Mouse (Mus musculus): ENCODE results near the gene Cmya5.
"Not testable (repeated sequence)": the region's sequence is repeated elsewhere in the genome, so short reads cannot be mapped to it uniquely, and the experiment has no call there.

Cmya5 gene

GRCm38 (mm10) chr13:93144336-93145167 lies at the start of gene Cmya5:
Gene Cmya5, minus strand, starts transcription at chr13:93144724.
- peak; percentile 79 for DNase-seq (ENCODE audit: low spot score)

- no peak for DNase-seq (ENCODE audit: low spot score)
These were observed 48.1 kb upstream of the Cmya5 start for GRCm38 (mm10) chr13:93192646-93193026.

GRCm38 (mm10) chr13:93191831-93192645 lies 47.5 kb upstream of the Cmya5 start, which contains the start of gene Tent2:
Gene Tent2, minus strand, starts transcription at chr13:93192385.
- DNase-seq (ENCODE audit: low spot score), result peak; percentile 94

GRCm38 (mm10) chr13:93189416-93189815 lies 44.9 kb upstream of the Cmya5 start:
- no peak for DNase-seq (ENCODE audit: low spot score)

- no peak for DNase-seq (ENCODE audit: low spot score)
These were observed 44.2 kb upstream of the Cmya5 start for GRCm38 (mm10) chr13:93188738-93189137.

GRCm38 (mm10) chr13:93187792-93188191 lies 43.3 kb upstream of the Cmya5 start:
- not testable (repeated sequence) for DNase-seq (ENCODE audit: low spot score)

- no peak for DNase-seq (ENCODE audit: low spot score)
These were observed 35.8 kb upstream of the Cmya5 start for GRCm38 (mm10) chr13:93180351-93180750.

GRCm38 (mm10) chr13:93179522-93179921 lies 35.0 kb upstream of the Cmya5 start:
- DNase-seq (ENCODE audit: low spot score), result no peak

GRCm38 (mm10) chr13:93177571-93177970 lies 33.0 kb upstream of the Cmya5 start:
- DNase-seq (ENCODE audit: low spot score), result no peak

- DNase-seq (ENCODE audit: low spot score), result no peak
These were observed 18.8 kb upstream of the Cmya5 start for GRCm38 (mm10) chr13:93163303-93163702.

GRCm38 (mm10) chr13:93162456-93162855 lies 17.9 kb upstream of the Cmya5 start:
- no peak for DNase-seq (ENCODE audit: low spot score)

GRCm38 (mm10) chr13:93158261-93158660 lies 13.7 kb upstream of the Cmya5 start:
- no peak for DNase-seq (ENCODE audit: low spot score)

- no peak for DNase-seq (ENCODE audit: low spot score)
These were observed 8.8 kb upstream of the Cmya5 start for GRCm38 (mm10) chr13:93153280-93153679.

- no peak for DNase-seq (ENCODE audit: low spot score)
These were observed 673 bp downstream of the Cmya5 start for GRCm38 (mm10) chr13:93143819-93144283.

- no peak for DNase-seq (ENCODE audit: low spot score)
These were observed 3.3 kb downstream of the Cmya5 start for GRCm38 (mm10) chr13:93141184-93141583.

- no peak for DNase-seq (ENCODE audit: low spot score)
These were observed 6.5 kb downstream of the Cmya5 start for GRCm38 (mm10) chr13:93138059-93138458.

GRCm38 (mm10) chr13:93137098-93137497 lies 7.4 kb downstream of the Cmya5 start:
- DNase-seq (ENCODE audit: low spot score), result no peak

- DNase-seq (ENCODE audit: low spot score), result no peak
These were observed 8.3 kb downstream of the Cmya5 start for GRCm38 (mm10) chr13:93136251-93136650.

- no peak for DNase-seq (ENCODE audit: low spot score)
These were observed 9.0 kb downstream of the Cmya5 start for GRCm38 (mm10) chr13:93135501-93135900.

GRCm38 (mm10) chr13:93130674-93131073 lies 13.8 kb downstream of the Cmya5 start:
- no peak for DNase-seq (ENCODE audit: low spot score)

GRCm38 (mm10) chr13:93128961-93129360 lies 15.6 kb downstream of the Cmya5 start:
- DNase-seq (ENCODE audit: low spot score), result no peak

- DNase-seq (ENCODE audit: low spot score), result no peak
These were observed 16.2 kb downstream of the Cmya5 start for GRCm38 (mm10) chr13:93128111-93128860.

Measured in layer of hippocampus, adult 11-12 months (tissue).